Mouse (Mus musculus) brain, embryonic 14.5 days (tissue): Measurements from ENCODE around the gene Ptk6.

Experiments used
- CTCF ChIP-seq: fragments of 200-500 bp; IDR thresholded peaks from 2 replicates; pipeline ENCODE4 v1.5.1; 2012; ENCODE audit warnings: inconsistent platforms, mild to moderate bottlenecking, moderate library complexity, borderline replicate concordance; ENCODE audit not compliant: insufficient read depth, insufficient read length; ENCODE audit errors: extremely low read depth
- POLR2A ChIP-seq: fragments of 200-500 bp; IDR thresholded peaks from 2 replicates; pipeline ENCODE4 v1.6.1; 2012; ENCODE audit warnings: mild to moderate bottlenecking, inconsistent platforms, borderline replicate concordance; ENCODE audit not compliant: poor library complexity, insufficient read depth, insufficient read length, severe bottlenecking; ENCODE audit errors: extremely low read depth

- TF ChIP-seq POLR2A (no peak), CTCF (no peak)
Measured at GRCm38 (mm10) chr2:181148318-181148955, 54.2 kb downstream of the Ptk6 start.
